Mouse (Mus musculus) CH12.LX (cell line): ENCODE data around the gene Sbf2. TPM values are rescaled to one million over a fixed set of nuclear protein-coding genes. Genes with fewer than 3 reads are reported as not detected.
A peak's percentile ranks its signal among the peaks of the same experiment; 100 is the strongest.

Experiments used
- DNase-seq: peaks from one replicate; pipeline ENCODE4 v3.0.0-alpha.2; 2013; ENCODE audit errors: extremely low read depth
- H3K27ac ChIP-seq: 2 replicates; pipeline ENCODE4 v1.5.1; 2012; ENCODE audit warnings: low read depth, mild to moderate bottlenecking, control low read depth, moderate library complexity; ENCODE audit not compliant: insufficient read depth
- H3K27me3 ChIP-seq: replicated peaks from 2 replicates; pipeline ENCODE3; 2012; ENCODE audit warnings: inconsistent platforms
- H3K36me3 ChIP-seq, 2 experiments: replicated peaks in 1 of 2; 2 replicates each; pipeline versions ENCODE3 to v1.6.1; 2012; ENCODE audit warnings: inconsistent platforms in 1 of 2, low read length in 1 of 2, mild to moderate bottlenecking in 1 of 2, mixed read lengths in 1 of 2, moderate library complexity in 1 of 2; ENCODE audit not compliant: control insufficient read depth in 1 of 2, insufficient read depth in 1 of 2
- H3K4me1 ChIP-seq, 2 experiments: 2 replicates each; pipeline ENCODE4 v1.6.1; 2012; ENCODE audit warnings: inconsistent platforms in 1 of 2, moderate library complexity in 1 of 2; ENCODE audit not compliant: insufficient read depth in 2 of 2, control insufficient read depth in 1 of 2
- H3K4me2 ChIP-seq: 2 replicates; pipeline ENCODE4 v1.6.1; 2012; ENCODE audit warnings: low read depth, mild to moderate bottlenecking, control low read depth; ENCODE audit not compliant: poor library complexity, insufficient read depth, severe bottlenecking
- H3K4me3 ChIP-seq, 3 experiments: fragments of 150-350 bp in 1 of 3; sonication (generic) in 1 of 3; replicated peaks in 1 of 3; 2 replicates each; pipeline versions ENCODE3 to v1.5.1; 2011 to 2012; ENCODE audit warnings: low read depth in 2 of 3, low read length in 2 of 3, mild to moderate bottlenecking in 2 of 3, moderate library complexity in 2 of 3, control low read depth in 1 of 3, improper control_type of control experiment in 1 of 3, inconsistent platforms in 1 of 3, mixed read lengths in 1 of 3; ENCODE audit not compliant: poor library complexity in 1 of 3
- H3K79me2 ChIP-seq: replicated peaks from 2 replicates; pipeline ENCODE4 v1.6.1; 2012; ENCODE audit warnings: mild to moderate bottlenecking, moderate library complexity; ENCODE audit not compliant: control insufficient read depth, poor library complexity, insufficient read depth, severe bottlenecking; ENCODE audit errors: extremely low read depth
- H3K9ac ChIP-seq: 2 replicates; pipeline ENCODE4 v1.6.1; 2012; ENCODE audit warnings: low read depth, mild to moderate bottlenecking, control low read depth, moderate library complexity; ENCODE audit not compliant: insufficient read depth
- H3K9me3 ChIP-seq: replicated peaks from 2 replicates; pipeline ENCODE3; 2012; ENCODE audit warnings: low read length, inconsistent platforms, mixed read lengths
- BHLHE40 ChIP-seq: IDR thresholded peaks from 2 replicates; pipeline ENCODE4 v1.6.1; 2011; ENCODE audit warnings: mild to moderate bottlenecking, low read depth, low read length, improper control_type of control experiment
- CHD1 ChIP-seq: IDR thresholded peaks from 2 replicates; pipeline ENCODE4 v1.6.1; 2012; ENCODE audit warnings: low read depth, low read length, improper control_type of control experiment, inconsistent platforms
- CHD2 ChIP-seq: IDR thresholded peaks from 2 replicates; pipeline ENCODE4 v1.6.1; 2011; ENCODE audit warnings: low read length, improper control_type of control experiment
- ELF1 ChIP-seq: IDR thresholded peaks from 2 replicates; pipeline ENCODE4 v1.6.1; 2014; ENCODE audit warnings: low read depth, mild to moderate bottlenecking, inconsistent platforms, low read length, improper control_type of control experiment
- EP300 ChIP-seq: IDR thresholded peaks from 2 replicates; pipeline ENCODE4 v1.6.1; 2011; ENCODE audit warnings: low read length, improper control_type of control experiment
- ETS1 ChIP-seq: conservative IDR thresholded peaks from 2 replicates; pipeline ENCODE4 v1.6.1; 2012; ENCODE audit warnings: low read depth, mild to moderate bottlenecking, inconsistent platforms, low read length, improper control_type of control experiment, moderate library complexity
- HCFC1 ChIP-seq: IDR thresholded peaks from 2 replicates; pipeline ENCODE4 v1.6.1; 2012; ENCODE audit warnings: low read depth, mild to moderate bottlenecking, inconsistent platforms, low read length, improper control_type of control experiment
- IRF4 ChIP-seq: IDR thresholded peaks from 2 replicates; pipeline ENCODE4 v1.6.1; 2014; ENCODE audit warnings: low read depth, mild to moderate bottlenecking, inconsistent platforms, low read length, improper control_type of control experiment
- JUN ChIP-seq: IDR thresholded peaks from 2 replicates; pipeline ENCODE4 v1.6.1; 2011; ENCODE audit warnings: low read depth, mild to moderate bottlenecking, low read length, improper control_type of control experiment, moderate library complexity; ENCODE audit not compliant: insufficient read depth
- JUND ChIP-seq: conservative IDR thresholded peaks from 2 replicates; pipeline ENCODE4 v1.6.1; 2011; ENCODE audit warnings: low read depth, low read length, improper control_type of control experiment
- KAT2A ChIP-seq: IDR thresholded peaks from 2 replicates; pipeline ENCODE4 v1.6.1; 2012; ENCODE audit warnings: low read length, improper control_type of control experiment, inconsistent platforms; ENCODE audit not compliant: insufficient replicate concordance
- MAFK ChIP-seq: IDR thresholded peaks from 2 replicates; pipeline ENCODE4 v1.6.1; 2011; ENCODE audit warnings: low read length, improper control_type of control experiment; ENCODE audit not compliant: insufficient replicate concordance
- MAX ChIP-seq: IDR thresholded peaks from 2 replicates; pipeline ENCODE4 v1.6.1; 2011; ENCODE audit warnings: low read length, improper control_type of control experiment
- MAZ ChIP-seq: IDR thresholded peaks from 2 replicates; pipeline ENCODE4 v1.6.1; 2012; ENCODE audit warnings: low read depth, mild to moderate bottlenecking, inconsistent platforms, low read length, improper control_type of control experiment, moderate library complexity
- MEF2A ChIP-seq: IDR thresholded peaks from 2 replicates; pipeline ENCODE4 v1.6.1; 2014; ENCODE audit warnings: low read depth, mild to moderate bottlenecking, inconsistent platforms, low read length, improper control_type of control experiment, borderline replicate concordance
- MXI1 ChIP-seq: IDR thresholded peaks from 2 replicates; pipeline ENCODE4 v1.6.1; 2011; ENCODE audit warnings: mild to moderate bottlenecking, low read depth, low read length, improper control_type of control experiment
- MYC ChIP-seq: IDR thresholded peaks from 2 replicates; pipeline ENCODE4 v1.6.1; 2011; ENCODE audit warnings: low read depth, mild to moderate bottlenecking, improper control_type of control experiment, low read length
- NELFE ChIP-seq: IDR thresholded peaks from 2 replicates; pipeline ENCODE4 v1.6.1; 2011; ENCODE audit warnings: low read depth, low read length, improper control_type of control experiment
- NRF1 ChIP-seq: IDR thresholded peaks from 2 replicates; pipeline ENCODE4 v1.6.1; 2014; ENCODE audit warnings: low read depth, mild to moderate bottlenecking, inconsistent platforms, low read length, improper control_type of control experiment, moderate library complexity
- POLR2A ChIP-seq: IDR thresholded peaks from 2 replicates; pipeline ENCODE4 v1.6.1; 2011; ENCODE audit warnings: low read depth, mild to moderate bottlenecking, improper control_type of control experiment, low read length
- POLR2AphosphoS2 ChIP-seq: IDR thresholded peaks from 2 replicates; pipeline ENCODE4 v1.6.1; 2011; ENCODE audit warnings: low read depth, low read length, improper control_type of control experiment
- RCOR1 ChIP-seq: conservative IDR thresholded peaks from 2 replicates; pipeline ENCODE4 v1.6.1; 2012; ENCODE audit warnings: low read depth, mild to moderate bottlenecking, inconsistent platforms, low read length, improper control_type of control experiment
- SIN3A ChIP-seq: IDR thresholded peaks from 2 replicates; pipeline ENCODE4 v1.6.1; 2012; ENCODE audit warnings: low read length, improper control_type of control experiment, inconsistent platforms
- SMC3 ChIP-seq: IDR thresholded peaks from 2 replicates; pipeline ENCODE4 v1.6.1; 2011; ENCODE audit warnings: low read depth, low read length, improper control_type of control experiment
- TBP ChIP-seq: conservative IDR thresholded peaks from 2 replicates; pipeline ENCODE4 v1.6.1; 2011; ENCODE audit warnings: low read depth, low read length, improper control_type of control experiment
- TCF12 ChIP-seq: IDR thresholded peaks from 2 replicates; pipeline ENCODE4 v1.6.1; 2014; ENCODE audit warnings: low read depth, mild to moderate bottlenecking, inconsistent platforms, low read length, improper control_type of control experiment
- UBTF ChIP-seq: IDR thresholded peaks from 2 replicates; pipeline ENCODE4 v1.6.1; 2012; ENCODE audit warnings: low read depth, mild to moderate bottlenecking, inconsistent platforms, low read length, improper control_type of control experiment, moderate library complexity
- USF2 ChIP-seq: conservative IDR thresholded peaks from 2 replicates; pipeline ENCODE4 v1.6.1; 2011; ENCODE audit warnings: low read depth, low read length, improper control_type of control experiment
- ZC3H11A ChIP-seq: IDR thresholded peaks from 2 replicates; pipeline ENCODE4 v1.6.1; 2012; ENCODE audit warnings: low read depth, mild to moderate bottlenecking, inconsistent platforms, low read length, improper control_type of control experiment
- ZKSCAN1 ChIP-seq: IDR thresholded peaks from 2 replicates; pipeline ENCODE4 v1.6.1; 2012; ENCODE audit warnings: low read depth, inconsistent platforms, low read length, improper control_type of control experiment, borderline replicate concordance
- ZMIZ1 ChIP-seq: IDR thresholded peaks from 2 replicates; pipeline ENCODE4 v1.6.1; 2012; ENCODE audit warnings: low read depth, mild to moderate bottlenecking, inconsistent platforms, low read length, improper control_type of control experiment
- dilution Hi-C: fragments of 300-500 bp; cut with MboI; formaldehyde crosslinking; loops from 2 replicates; pipeline ENCODE4 v1.14.3; 2020; ENCODE audit warnings: low sequenced_read_pairs; ENCODE audit not compliant: extremely low pct_unique_long_range_greater_than_20kb, extremely low pct_ligation_motif_present
- in situ Hi-C: fragments of 300-500 bp; cut with MboI; formaldehyde crosslinking; loops from 3 replicates; pipeline ENCODE4 v1.14.3; 2019; ENCODE audit warnings: low sequenced_read_pairs, low pct_ligation_motif_present, low pct_unique_long_range_greater_than_20kb, mixed read lengths
- polyA plus RNA-seq: library from polyadenylated mRNA; unstranded; fragments of >175 nt; gene quantifications from 2 replicates; pipeline ENCODE4 v1.2.1, GENCODE M21; 2012; ENCODE audit warnings: low read depth; ENCODE audit not compliant: insufficient read length
- total RNA-seq, 2 experiments: library from RNA; depleted of rRNA; stranded (reverse); fragments of 300-350 nt in 1 of 2; fragments of >200 nt in 1 of 2; gene quantifications; 2 replicates each; pipeline ENCODE4 v1.2.3; 2012 to 2014

Gene Sbf2
- total and polyA plus RNA-seq, 3 experiments, result 9.5 to 21.5 (median 11.4) TPM

DNA sequence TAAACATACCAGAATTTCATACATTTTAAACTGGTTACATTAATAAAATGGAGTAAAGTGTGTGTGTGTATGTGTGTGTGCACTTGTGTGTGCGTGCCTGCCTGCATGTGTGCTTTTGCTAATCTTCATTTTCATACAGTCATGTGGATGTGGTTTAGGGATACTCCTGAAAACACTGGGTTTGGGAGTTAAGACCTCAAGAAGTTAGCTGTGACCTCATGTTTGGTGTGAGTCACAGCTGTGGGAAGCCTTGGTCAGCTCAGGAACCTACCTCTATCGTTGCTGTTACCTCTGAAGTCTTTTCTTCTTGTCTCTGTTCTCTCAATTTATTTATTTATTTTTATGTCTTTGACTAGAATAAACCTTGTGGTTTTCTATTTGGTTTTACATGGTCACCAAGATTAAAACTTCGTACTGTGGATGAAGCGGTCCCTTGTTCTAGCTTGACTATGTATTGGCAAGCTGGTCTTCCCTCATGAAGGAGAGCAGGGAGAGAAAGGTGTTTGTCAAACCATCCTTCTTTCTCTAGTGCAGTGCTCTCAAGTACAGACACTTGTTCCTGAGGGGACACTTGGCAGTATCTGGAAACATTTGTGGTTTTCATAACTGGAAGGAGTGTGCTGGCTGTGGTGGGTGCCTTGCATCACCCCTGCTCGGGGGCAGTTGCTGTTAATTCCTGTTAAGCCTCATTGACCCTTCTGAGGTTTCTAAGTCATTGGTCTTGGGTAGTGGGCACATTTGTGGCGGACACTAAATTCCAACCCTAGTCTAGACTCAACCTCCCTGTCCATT, 331.0 kb downstream of the Sbf2 start:
- no peak overlapping the region for H3K4me3 ChIP-seq
- H3K27me3 ChIP-seq, result no peaks in the 10 kb centered on the region
- TF ChIP-seq POLR2AphosphoS2, result no peak
- TF ChIP-seq TCF12, result no peak; the same call in 1 of the 2 replicates
- TF ChIP-seq MYC, result no peak
- no peak for TF ChIP-seq NRF1
- TF ChIP-seq MAZ, result no peak
- TF ChIP-seq MEF2A, result 0 out of 2 replicates have a peak, but pooled peaks have one; percentile 12
- no peak for TF ChIP-seq ELF1
- no peak for TF ChIP-seq NELFE
- no peak for TF ChIP-seq MAFK
- peak; percentile 88 for TF ChIP-seq BHLHE40
- 0 out of 2 replicates have a peak, but pooled peaks have one; percentile 52 for TF ChIP-seq RCOR1
- TF ChIP-seq KAT2A, result no peak
- TF ChIP-seq HCFC1, result no peak
- TF ChIP-seq EP300, result peak; percentile 32; the same call in 1 of the 2 replicates
- no peak; the same call in 1 of the 2 replicates for TF ChIP-seq IRF4
- 0 out of 2 replicates have a peak, but pooled peaks have one; percentile 20 for TF ChIP-seq SIN3A
- no peak for TF ChIP-seq POLR2A
- TF ChIP-seq TBP, result no peak
- TF ChIP-seq MXI1, result no peak
- TF ChIP-seq SMC3, result no peak
- no peak for TF ChIP-seq ZKSCAN1
- TF ChIP-seq JUND, result 0 out of 2 replicates have a peak, but pooled peaks have one; percentile 7
- no peak; the same call in 1 of the 2 replicates for TF ChIP-seq ZMIZ1
- peak; percentile 76 for TF ChIP-seq ETS1
- TF ChIP-seq MAX, result no peak
- no peak for TF ChIP-seq CHD2
- TF ChIP-seq UBTF, result no peak
- TF ChIP-seq JUN, result peak; percentile 36
- no peak for TF ChIP-seq ZC3H11A
- TF ChIP-seq USF2, result no peak
- no peak for TF ChIP-seq CHD1
- TF ChIP-seq, all 38 proteins: peak for 8
- peak overlapping the region; percentile 99 for H3K27ac ChIP-seq
- no peaks in the 10 kb centered on the region for H3K9me3 ChIP-seq
- peak overlapping the region; percentile 1; the same call in 1 of the 2 replicates for H3K9ac ChIP-seq
- peaks cover 63 to 95% of the 10 kb centered on the region in 2 experiments for H3K4me1 ChIP-seq
- H3K4me2 ChIP-seq, result no peak overlapping the region; the same call in 1 of the 2 replicates
- dilution Hi-C loops (no loop called here), in situ Hi-C loops (loop anchor here (25.0 kb wide), 1 partner anchor 154 kb away; no protein-coding TSS in a partner anchor)
- H3K36me3 ChIP-seq, result peaks cover 45 to 65% of the 10 kb centered on the region in 2 experiments
- DNase-seq, result no peak
- no peaks in the 10 kb centered on the region for H3K79me2 ChIP-seq
